Mouse (Mus musculus): ENCODE results near the gene Golph3.
A peak's percentile ranks its signal among the peaks of the same experiment; 100 is the strongest.
"Not testable (repeated sequence)": the region's sequence is repeated elsewhere in the genome, so short reads cannot be mapped to it uniquely, and the experiment has no call there.

Golph3 gene

DNA sequence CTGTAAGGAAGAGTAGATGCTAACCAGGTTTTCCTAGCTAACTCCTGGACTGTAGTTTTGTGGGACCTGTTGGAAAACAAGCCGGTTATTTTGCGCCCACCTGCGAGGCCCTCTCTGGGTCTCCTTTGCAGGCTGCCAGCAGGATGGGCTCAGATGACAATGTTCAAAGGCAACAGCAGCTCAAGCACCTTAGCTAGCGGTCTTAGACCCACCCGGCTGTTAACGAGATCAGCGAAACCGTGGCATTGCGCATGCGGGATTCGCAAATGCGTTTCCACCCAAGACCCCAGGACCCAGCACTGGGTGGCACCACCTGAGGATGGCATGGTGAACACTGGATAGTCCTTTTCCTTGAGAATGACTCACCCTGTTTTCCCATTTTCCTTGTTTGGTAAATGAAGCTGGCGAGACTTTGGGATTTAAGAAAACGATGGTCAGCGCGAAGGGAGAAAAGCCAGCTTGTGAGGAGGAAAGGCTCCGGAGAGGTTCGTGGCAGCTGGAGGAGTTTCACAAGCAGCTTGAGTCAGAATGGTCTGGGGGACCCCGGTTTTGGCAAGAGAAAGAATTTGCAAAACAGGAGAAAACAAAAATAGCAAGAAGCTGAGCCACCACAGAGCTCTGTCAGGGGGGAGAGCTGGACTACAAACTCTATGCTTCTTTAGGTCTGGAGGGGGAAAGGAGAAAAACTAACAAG lies 39.4 kb downstream of the Golph3 start:
- DNase-seq = no peak

DNA sequence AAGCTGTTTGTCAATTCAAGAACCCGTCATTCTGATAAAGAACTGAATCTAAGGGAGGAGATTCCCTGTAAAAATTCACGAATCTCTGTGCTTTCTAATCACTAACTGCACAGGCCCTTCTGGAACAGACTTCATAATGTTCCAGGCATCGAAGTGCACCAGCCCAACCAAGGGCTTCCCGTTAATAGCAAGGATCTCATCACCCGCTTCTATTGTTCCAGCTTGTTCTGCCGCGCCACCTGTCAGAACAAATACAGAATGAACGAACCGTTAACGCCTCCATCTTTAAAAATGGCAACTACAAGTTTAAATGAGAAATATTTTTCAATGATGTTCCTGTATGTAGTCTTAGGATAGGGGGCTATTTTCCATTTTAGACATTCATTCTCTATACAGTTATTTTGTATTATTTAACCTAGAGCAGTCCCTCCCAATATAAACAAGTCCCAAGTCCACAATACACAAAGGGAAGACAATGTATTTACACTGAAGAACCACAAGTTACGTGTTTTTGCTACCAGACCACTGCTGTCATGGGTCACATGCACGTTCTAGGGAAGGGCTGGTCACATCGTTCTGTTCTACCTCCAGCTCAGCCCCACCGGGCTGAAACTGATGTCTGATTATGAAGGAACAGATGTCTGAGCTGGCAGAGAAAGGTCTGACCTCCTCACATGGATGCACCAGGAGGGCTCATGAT lies 40.9 kb downstream of the Golph3 start:
- DNase-seq = no peak

DNA sequence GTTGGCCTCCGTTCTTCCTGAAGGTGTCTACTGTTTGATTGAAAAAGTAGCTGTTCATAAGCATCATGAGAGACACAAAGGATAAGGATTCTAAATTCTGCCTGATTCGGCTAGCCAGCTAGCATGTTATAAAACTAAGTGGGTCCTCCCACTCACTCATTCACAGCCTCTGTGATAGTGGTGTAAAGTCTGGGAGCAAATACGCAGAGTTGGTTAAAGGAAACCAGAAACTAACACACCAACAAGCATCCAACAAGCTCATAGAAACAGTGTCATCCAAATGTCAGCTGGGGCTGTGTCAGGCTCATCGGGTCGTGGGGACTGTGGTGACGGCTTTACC lies 41.4 kb downstream of the Golph3 start:
- DNase-seq = no peak

DNA sequence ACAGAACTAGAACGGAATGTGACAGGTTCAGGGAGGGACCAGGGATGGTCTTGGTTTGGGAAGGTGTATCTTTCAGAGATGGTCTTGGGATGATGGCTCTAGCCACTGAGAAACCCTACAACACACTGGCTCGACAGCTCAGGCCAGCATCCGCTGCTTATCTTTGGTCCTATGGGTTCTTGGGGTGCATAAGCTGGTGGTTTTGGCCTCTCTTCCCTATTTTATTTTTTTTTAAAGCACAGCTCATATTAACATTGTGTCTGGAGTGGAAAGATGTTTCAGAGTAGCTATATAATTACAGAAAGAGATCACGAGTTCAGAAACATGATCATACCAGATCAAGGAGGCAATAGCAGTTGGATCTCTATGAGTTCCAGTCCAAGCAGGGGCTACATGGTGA lies 42.8 kb downstream of the Golph3 start:
- DNase-seq = no peak

DNA sequence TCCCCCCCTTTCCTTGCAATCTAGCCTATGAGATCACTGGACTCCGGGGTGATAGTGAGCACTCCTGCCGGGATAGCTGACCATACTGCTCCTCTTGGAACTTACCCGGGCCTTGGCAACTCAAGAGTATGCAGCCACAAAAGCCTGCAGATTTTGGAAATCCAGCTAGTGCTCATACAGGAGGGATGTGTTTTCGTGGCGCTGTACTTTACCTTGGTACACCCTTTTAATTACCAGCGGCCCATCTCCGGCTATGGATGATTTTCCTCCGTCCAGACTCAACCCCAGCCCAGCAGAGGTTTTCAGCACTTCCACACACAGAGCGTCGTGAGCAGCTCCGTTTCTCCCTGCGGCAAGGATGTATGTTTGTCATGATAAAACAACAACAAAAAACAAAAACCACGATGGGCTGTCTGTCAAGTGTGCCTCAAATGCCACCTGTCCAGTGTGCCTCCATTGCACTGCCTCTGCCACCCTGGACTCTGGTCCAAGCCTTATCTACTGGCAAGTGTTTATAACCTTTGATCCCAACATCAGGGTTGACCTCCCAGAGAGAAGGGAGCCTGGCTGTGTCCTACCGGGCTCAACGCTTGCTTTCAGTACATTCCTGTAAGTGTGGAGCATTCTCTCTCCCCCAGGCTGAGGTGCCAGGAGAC lies 44.3 kb downstream of the Golph3 start:
- no peak for DNase-seq

DNA sequence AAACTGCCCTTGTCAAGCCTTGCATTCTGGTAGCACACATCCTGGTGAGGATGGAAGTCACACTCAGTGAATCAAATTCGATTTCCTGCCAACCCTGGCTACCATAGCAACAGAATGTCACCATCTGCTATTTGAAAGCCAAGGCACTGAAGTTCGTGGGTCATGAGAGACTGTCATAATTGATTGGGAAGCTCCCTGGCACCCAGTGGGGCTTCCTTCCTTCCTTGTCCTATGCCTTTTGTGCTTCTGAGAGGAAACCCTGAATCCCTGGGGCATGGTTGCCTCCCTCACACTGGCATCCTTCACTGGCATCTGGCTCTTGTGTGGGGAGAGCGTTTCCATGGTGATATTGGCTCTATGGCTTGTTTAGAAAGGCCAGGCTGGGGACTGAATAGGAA lies 44.8 kb downstream of the Golph3 start:
- no peak for DNase-seq

DNA sequence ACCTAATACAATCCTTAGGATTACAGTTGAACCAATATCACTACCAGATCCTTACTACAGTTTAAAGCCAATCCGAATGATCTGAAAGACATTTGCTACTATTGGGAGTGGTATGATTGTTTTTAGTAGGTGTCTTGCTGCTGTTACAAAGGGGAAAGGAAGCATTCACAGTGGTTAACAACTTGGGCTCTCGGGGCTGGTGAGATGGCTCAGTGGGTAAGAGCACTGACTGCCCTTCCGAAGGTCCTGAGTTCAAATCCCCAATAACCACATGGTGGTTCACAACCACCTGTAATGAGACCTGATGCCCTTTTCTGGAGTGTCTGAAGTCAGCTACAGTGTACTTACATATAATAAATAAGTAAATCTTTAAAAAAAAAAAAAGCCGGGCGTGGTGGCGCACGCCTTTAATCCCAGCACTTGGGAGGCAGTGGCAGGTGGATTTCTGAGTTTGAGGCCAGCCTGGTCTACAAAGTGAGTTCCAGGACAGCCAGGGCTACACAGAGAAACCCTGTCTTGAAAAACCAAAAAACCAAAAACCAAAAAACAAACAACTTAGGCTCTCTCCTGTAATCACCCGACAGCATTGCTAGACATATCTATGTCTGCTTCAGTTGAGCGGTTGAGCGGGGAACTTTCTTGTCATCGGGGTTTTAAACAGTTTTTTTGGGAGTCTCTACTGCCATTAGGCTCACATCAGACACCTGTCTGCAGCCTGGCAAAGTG lies 45.5 kb downstream of the Golph3 start:
- DNase-seq = not testable (repeated sequence)

DNA sequence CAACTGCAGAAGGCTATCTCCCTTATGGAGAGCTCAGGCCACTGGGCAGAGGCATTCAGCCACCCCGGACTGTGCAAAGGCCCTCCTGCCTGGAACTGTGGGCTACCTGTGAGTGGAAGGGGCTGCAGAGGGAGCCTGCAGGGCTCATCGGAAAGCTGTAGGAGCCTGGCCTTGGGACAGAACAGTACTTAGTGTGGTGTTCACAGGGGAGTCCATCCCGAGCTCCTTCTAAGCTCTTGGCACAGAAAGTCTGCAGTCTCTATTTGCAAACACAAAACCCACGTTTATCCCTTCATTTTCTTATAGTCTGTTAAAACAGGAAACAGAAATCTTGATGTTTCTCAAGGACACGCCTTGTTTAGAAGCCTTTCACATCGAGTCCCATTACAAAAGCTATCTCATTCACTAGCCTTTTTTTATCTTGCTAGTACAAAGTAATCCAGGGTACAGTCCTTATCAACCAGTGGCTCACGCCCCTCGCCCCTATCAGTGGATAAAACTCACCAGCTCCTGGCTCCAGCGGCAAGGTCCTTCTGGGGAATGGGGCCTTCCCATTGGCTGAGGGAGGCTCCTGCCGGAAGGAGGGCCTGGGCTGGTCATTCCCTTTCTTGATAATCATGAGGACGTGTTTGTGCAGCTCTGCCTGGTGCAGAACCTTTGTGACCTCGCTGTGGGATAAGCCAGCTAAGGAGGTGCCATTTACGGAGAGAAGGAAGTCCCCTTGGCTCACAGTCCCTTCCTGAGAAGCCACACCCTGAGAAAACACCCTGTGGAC lies 46.2 kb downstream of the Golph3 start:
- DNase-seq = no peak

DNA sequence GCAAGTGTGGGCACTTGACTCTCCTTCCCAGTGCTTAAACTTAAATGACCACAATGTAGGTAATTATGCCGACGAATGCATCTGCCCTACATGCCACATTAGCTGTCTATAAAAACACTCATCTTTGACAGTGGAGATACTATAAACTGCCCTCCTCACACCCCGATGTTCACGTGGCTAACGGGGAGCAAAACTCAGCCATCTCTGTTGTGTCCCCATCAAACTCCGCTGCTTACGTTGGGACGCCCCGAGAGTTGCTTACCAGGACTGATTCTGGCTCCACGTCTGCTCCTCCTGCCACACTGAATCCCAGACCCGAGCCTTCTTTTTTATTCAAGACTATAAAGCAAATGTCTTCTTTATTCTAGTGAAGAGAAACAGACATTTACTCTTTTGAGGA lies 47.1 kb downstream of the Golph3 start:
- DNase-seq = no peak

DNA sequence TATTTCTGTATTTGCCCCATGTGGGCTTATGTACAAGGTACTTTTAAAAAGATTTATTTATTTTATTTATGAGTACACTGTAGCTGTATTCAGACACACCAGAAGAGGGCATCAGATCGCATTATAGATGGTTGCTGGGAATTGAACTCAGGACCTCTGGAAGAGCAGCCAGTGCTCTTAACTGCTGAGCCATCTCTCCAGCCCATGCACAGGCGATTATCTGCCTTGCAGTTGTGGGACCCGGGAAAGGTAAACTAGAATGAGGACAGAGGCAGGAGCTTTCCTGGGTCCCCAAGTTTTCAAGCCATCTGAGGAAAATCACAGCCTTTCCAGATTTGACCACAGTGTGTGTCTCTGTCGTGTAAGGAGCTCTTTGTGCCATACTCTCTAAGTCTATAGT lies 47.6 kb downstream of the Golph3 start:
- no peak for DNase-seq

DNA sequence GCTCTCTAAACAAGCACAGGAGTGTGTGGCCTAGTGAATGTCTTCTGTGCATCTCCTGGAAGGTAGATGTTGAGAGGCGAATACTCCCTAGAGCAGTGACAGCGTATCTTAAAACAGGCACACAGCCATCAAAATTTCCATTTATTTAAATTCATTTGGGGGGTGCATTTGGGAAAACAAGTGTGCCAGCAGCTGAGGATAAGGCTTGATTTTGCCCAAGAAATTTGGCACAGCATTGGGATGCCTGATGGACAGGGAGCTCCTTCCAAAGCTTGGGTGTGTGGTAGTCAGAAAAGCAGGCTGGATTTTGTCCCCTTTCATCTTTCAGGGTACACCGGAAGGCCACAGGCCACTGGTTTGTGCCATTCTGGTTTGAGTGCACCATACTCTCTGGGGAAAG lies 48.8 kb downstream of the Golph3 start:
- DNase-seq = no peak

DNA sequence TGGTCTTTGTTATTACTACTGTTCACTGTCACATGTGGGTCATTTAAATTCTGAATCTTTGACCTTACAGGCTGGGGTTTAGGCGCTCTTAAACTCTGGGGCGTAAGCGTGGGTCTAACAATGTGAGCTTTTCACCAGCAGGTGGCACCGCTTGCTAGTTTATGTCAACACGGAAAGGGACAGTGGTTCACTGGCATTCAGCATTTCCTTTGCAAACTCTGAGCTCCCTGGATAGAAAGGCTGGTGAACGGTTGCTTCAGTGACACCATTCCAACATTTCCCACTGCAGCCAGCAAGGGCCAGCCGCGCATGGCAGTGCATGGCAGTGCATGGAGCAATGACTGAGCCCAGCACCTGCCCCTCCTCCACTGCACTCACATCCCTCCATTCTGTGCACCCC lies 49.9 kb downstream of the Golph3 start:
- DNase-seq = peak; percentile 65 to 72

DNA sequence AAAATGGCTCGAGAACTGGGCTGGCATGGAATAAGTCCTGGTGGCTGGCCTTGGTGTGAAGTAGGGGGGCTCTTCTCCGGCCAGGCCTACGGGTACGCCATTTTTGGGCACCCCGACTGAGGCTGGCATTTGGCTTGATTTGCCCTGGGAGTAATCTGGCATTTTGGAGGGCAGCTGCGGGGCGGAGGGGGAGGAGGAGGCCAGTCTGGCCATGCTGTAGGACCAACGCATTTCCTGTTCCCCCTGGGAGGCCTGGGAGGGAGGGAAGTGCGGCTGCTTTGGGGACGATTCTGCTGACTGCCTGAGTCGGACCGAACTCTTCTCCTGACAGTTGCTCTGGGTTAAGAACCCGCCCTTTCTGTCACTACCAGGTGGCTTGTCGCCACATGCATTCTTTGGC lies 52.2 kb downstream of the Golph3 start:
- no peak for DNase-seq

DNA sequence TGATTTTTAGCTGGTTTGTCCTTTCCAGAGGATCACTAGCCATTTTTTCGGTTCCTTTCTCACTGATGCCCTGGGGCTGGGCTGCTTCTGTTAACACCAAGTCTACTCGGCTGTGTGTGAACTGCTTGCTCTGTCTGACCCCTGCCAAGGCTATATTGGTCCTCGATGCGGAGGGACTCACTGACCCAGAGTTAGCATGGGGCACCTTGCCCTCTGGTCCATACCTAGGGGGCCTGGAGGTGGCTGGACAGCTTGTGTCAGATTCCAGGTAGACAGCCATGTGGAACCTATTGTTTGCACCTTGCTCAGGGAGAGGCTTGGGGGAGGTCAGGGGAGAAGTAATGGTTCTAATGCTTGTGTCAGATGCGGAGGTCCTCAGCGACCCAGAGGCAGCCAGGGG lies 52.7 kb downstream of the Golph3 start:
- DNase-seq = no peak

DNA sequence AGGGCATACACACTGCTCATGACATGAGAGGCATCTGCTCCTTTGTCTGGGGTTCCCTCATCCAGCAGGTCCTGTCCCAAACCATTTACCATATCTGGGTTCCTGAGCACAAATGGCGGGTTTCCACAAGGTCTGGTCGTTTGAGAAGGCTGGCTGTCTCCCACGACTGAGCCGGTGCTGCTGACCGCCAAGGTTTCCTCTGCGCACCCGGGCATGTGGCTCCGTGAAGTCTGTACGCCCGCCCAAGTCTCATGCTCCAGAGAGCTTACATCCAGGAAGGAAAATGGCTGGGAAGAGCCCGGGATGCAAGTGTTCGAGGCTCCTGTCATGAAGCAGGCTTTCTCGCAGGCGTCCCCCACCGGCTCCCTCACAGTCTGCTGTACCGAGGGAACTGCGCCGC lies 53.7 kb downstream of the Golph3 start:
- DNase-seq = no peak

DNA sequence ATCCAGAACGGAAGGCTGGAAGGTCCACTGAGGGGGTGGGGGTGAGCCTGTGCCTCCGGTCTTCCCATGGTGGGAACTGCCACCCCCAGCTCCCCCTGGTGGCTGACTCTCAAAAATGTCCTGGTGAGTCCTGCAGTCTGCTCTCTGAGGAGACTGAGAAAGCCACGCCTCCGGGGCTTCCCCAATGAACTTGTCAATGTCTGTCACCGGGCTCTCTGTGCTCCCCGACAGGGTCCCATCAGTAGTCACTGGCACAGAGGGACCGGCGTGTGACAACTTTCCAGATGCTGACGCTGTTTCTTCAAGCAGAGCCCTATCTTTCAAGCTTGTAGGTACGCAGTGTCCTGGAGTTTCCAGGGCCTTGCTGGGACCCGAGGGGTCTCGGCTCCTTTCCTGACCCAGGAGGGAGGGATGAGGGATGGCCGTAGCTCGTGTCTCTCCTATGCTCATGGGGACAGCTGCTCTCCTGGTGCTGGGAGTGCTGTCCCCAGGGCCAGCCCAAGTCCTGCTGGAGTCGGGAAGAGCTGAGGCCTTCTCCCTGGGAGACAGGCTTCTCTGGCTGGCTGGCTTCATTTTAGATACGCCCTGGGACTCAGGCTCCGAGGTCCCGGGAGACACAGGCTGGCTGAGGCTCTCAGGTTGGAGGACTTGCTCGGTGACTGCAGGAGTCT lies 54.5 kb downstream of the Golph3 start:
- DNase-seq = peak; percentile 85 to 90

DNA sequence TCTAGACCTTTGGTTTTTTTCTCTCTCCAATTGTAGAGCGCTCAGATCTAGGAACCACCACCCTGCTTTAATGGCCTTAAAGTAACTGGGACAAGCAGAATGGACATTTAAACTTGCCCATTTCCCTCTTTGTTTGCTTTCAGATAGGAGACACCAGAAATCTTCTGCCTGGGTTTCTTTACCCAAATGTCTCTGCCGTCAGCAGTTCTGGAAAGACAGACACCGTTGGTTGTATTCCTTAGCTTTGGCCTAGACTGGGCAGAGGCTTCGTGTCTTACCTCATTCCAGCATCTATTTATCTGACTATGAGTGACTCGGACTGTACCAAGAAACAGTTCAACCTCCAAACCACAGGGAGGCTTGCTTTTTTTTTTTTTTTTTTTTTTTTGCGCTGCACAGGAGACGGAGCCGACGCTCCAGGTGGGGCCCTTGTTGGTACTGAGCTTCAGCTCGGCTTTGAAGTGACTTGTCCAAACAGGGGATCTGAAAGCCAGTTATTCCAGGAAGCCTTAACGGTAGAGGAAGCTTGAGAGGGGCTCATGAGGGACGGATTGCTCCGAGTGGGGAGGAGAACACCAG lies 55.3 kb downstream of the Golph3 start:
- DNase-seq = no peak

DNA sequence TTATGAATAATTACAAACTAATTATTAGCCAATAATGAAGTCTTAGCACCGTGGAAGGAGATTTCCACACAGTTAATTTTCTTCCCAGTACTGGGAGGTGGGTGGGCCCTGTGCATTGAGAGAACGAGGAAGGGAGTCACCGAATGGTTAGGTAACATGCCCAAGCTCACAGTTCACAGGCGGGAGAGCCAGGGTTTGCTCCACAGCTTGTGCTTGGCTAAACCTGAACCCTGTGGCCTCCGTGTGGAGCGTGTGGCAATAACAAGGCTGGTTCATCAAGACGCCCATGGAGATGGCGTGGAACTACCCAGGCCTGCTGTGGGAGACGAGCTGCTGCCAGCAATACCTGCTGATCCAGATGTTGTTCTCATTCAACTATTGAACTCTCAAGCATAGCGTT lies 56.5 kb downstream of the Golph3 start:
- DNase-seq = no peak

DNA sequence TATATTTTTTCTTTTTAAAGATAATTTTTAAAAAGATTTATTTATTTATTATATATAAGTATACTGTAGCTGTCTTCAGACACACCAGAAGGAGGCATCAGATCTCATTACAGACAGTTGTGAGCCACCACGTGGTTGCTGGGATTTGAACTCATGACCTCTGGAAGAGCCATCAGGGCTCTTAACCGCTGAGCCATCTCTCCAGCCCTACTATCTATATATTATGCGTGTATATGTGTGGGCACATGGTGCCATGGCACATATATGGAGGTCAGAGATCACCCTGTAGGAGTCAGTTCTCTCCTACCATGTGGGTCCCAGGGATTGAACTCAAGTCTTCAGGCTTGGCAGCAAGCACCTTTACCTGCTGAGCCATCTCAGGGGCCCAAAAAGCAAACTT lies 58.8 kb downstream of the Golph3 start:
- no peak for DNase-seq

DNA sequence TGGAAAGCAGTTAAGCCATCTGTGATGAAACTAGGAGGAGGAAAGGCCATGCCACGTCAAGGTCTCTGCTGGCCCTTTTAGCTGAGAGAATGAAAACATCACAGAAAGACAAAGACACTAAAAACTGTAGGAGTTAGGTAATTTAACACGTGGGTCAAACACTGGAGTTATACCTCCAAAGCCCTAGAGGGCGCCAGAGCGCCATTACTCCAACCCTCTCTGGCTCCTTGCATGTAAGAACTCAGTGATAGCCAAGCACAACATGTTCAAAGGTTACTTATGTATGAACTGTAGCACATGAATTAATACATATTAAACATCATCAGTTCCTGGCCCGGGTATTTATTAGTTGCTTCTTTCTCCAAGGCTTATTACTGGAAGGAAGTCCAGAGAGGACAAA lies 59.3 kb downstream of the Golph3 start:
- DNase-seq = peak; percentile 90

DNA sequence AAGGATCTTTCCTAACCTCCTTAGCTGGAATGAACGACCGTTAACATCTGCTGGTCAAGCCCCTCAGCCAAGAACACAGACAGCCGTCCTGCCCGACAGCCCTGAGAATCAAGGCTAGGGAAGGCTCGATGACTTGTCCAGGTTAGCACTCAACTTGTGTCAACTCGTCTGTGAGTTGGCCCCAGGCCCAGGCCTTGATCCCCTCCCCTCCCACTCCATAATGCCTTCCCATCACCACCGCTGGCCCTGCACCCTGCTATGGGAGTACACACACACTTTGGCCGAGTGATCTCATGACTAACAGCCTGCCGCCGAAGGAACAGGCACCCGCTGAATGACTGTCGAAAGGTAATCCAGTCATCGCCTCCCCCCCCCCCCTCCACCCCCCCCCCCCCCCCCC lies 63.4 kb downstream of the Golph3 start:
- DNase-seq = no peak

Data from B cell, adult 2 months (primary cell).